Mouse (Mus musculus): ENCODE data around the gene Cdk5. TPM values are rescaled to one million over a fixed set of nuclear protein-coding genes. Genes with fewer than 3 reads are reported as not detected.
A peak's percentile ranks its signal among the peaks of the same experiment; 100 is the strongest.

Cdk5 gene
- polyA plus RNA-seq, 1 experiment = 76.7 TPM

GRCm38 (mm10) chr5:24433993-24434392 is 10.7 kb upstream of the Cdk5 start:
- Histone ChIP-seq H3K27ac (ENCODE audit: insufficient read depth, low read length) (no peak overlapping the region), H3K4me1 (ENCODE audit: control insufficient read depth, insufficient read depth, low read length) (no peaks in the 10 kb centered on the region), H3K4me3 (ENCODE audit: insufficient read depth, low read length) (no peak overlapping the region)
- TF ChIP-seq POLR2A (IDR thresholded peaks at IDR 0.05; ENCODE audit: low read depth, low read length) (no peak), CTCF (IDR thresholded peaks at IDR 0.05; ENCODE audit: borderline replicate concordance, insufficient read depth, low read length) (no peak)

GRCm38 (mm10) chr5:24428596-24428995 is 5.3 kb upstream of the Cdk5 start:
- Histone ChIP-seq H3K4me1 (ENCODE audit: control insufficient read depth, insufficient read depth, low read length) (peaks cover 4% of the 10 kb centered on the region), H3K4me3 (ENCODE audit: insufficient read depth, low read length) (peak overlapping the region; percentile 3; the same call in 1 of the 2 replicates), H3K27ac (ENCODE audit: insufficient read depth, low read length) (no peak overlapping the region)
- TF ChIP-seq POLR2A (IDR thresholded peaks at IDR 0.05; ENCODE audit: low read depth, low read length) (peak; percentile 43; the same call in 1 of the 2 replicates), CTCF (IDR thresholded peaks at IDR 0.05; ENCODE audit: borderline replicate concordance, insufficient read depth, low read length) (no peak)

GRCm38 (mm10) chr5:24427981-24428402 is 4.7 kb upstream of the Cdk5 start:
- no peak for TF ChIP-seq POLR2A (IDR thresholded peaks at IDR 0.05; ENCODE audit: low read depth, low read length)
- no peak for TF ChIP-seq CTCF (IDR thresholded peaks at IDR 0.05; ENCODE audit: borderline replicate concordance, insufficient read depth, low read length)
- Histone ChIP-seq H3K4me1 (ENCODE audit: control insufficient read depth, insufficient read depth, low read length) (peaks cover 4% of the 10 kb centered on the region), H3K27ac (ENCODE audit: insufficient read depth, low read length) (no peak overlapping the region), H3K4me3 (ENCODE audit: insufficient read depth, low read length) (peak overlapping the region; percentile 3; the same call in 1 of the 2 replicates)

GRCm38 (mm10) chr5:24427285-24427633 is 3.9 kb upstream of the Cdk5 start:
- TF ChIP-seq CTCF (IDR thresholded peaks at IDR 0.05; ENCODE audit: borderline replicate concordance, insufficient read depth, low read length) = no peak
- TF ChIP-seq POLR2A (IDR thresholded peaks at IDR 0.05; ENCODE audit: low read depth, low read length) = no peak
- Histone ChIP-seq H3K4me3 (ENCODE audit: insufficient read depth, low read length) (peak overlapping the region; percentile 74), H3K4me1 (ENCODE audit: control insufficient read depth, insufficient read depth, low read length) (peaks cover 4% of the 10 kb centered on the region), H3K27ac (ENCODE audit: insufficient read depth, low read length) (peak overlapping the region; percentile 27)

GRCm38 (mm10) chr5:24426556-24427284 is 3.4 kb upstream of the Cdk5 start:
- peak overlapping the region; percentile 74 for H3K4me3 ChIP-seq (ENCODE audit: insufficient read depth, low read length)
- H3K4me1 ChIP-seq (ENCODE audit: control insufficient read depth, insufficient read depth, low read length) = peaks cover 4% of the 10 kb centered on the region
- no peak for TF ChIP-seq CTCF (IDR thresholded peaks at IDR 0.05; ENCODE audit: borderline replicate concordance, insufficient read depth, low read length)
- TF ChIP-seq POLR2A (IDR thresholded peaks at IDR 0.05; ENCODE audit: low read depth, low read length) = peak; percentile 58
- H3K27ac ChIP-seq (ENCODE audit: insufficient read depth, low read length) = peak overlapping the region; percentile 27

- Histone ChIP-seq H3K27ac (ENCODE audit: insufficient read depth, low read length) (peak overlapping the region; percentile 59; the same call in 1 of the 2 replicates), H3K4me1 (ENCODE audit: control insufficient read depth, insufficient read depth, low read length) (peaks cover 4% of the 10 kb centered on the region), H3K4me3 (ENCODE audit: insufficient read depth, low read length) (peak overlapping the region; percentile 74)
- TF ChIP-seq POLR2A (IDR thresholded peaks at IDR 0.05; ENCODE audit: low read depth, low read length) (no peak), CTCF (IDR thresholded peaks at IDR 0.05; ENCODE audit: borderline replicate concordance, insufficient read depth, low read length) (no peak)
Observed at GRCm38 (mm10) chr5:24426037-24426432, 2.7 kb upstream of the Cdk5 start.

GRCm38 (mm10) chr5:24425421-24426036 is 2.2 kb upstream of the Cdk5 start:
- H3K4me3 ChIP-seq (ENCODE audit: insufficient read depth, low read length) = peak overlapping the region; percentile 74
- peak overlapping the region; percentile 59 for H3K27ac ChIP-seq (ENCODE audit: insufficient read depth, low read length)
- peaks cover 4% of the 10 kb centered on the region for H3K4me1 ChIP-seq (ENCODE audit: control insufficient read depth, insufficient read depth, low read length)
- TF ChIP-seq POLR2A (IDR thresholded peaks at IDR 0.05; ENCODE audit: low read depth, low read length) (peak; percentile 36; the same call in 1 of the 2 replicates), CTCF (IDR thresholded peaks at IDR 0.05; ENCODE audit: borderline replicate concordance, insufficient read depth, low read length) (no peak)

- Histone ChIP-seq H3K27ac (ENCODE audit: insufficient read depth, low read length) (peak overlapping the region; percentile 84), H3K4me3 (ENCODE audit: insufficient read depth, low read length) (peak overlapping the region; percentile 74), H3K4me1 (ENCODE audit: control insufficient read depth, insufficient read depth, low read length) (peaks cover 4% of the 10 kb centered on the region)
- TF ChIP-seq POLR2A (IDR thresholded peaks at IDR 0.05; ENCODE audit: low read depth, low read length) (peak; percentile 50), CTCF (IDR thresholded peaks at IDR 0.05; ENCODE audit: borderline replicate concordance, insufficient read depth, low read length) (no peak)
Observed at GRCm38 (mm10) chr5:24424861-24425411, 1.6 kb upstream of the Cdk5 start.

- Histone ChIP-seq H3K4me3 (ENCODE audit: insufficient read depth, low read length) (peak overlapping the region; percentile 39), H3K27ac (ENCODE audit: insufficient read depth, low read length) (peak overlapping the region; percentile 84), H3K4me1 (ENCODE audit: control insufficient read depth, insufficient read depth, low read length) (peaks cover 4% of the 10 kb centered on the region)
- TF ChIP-seq POLR2A (IDR thresholded peaks at IDR 0.05; ENCODE audit: low read depth, low read length) (no peak; the same call in 1 of the 2 replicates), CTCF (IDR thresholded peaks at IDR 0.05; ENCODE audit: borderline replicate concordance, insufficient read depth, low read length) (no peak)
Observed at GRCm38 (mm10) chr5:24424004-24424781, 863 bp upstream of the Cdk5 start.
